Mouse (Mus musculus) bone marrow macrophage, adult 2 months (primary cell): Measurements from ENCODE around the gene Ano1.

ENCODE experiments used
- CTCF ChIP-seq: IDR thresholded peaks from 2 replicates; pipeline ENCODE4 v1.5.1; 2012; ENCODE audit warnings: low read depth, mild to moderate bottlenecking, low read length, moderate library complexity
- POLR2A ChIP-seq: IDR thresholded peaks from 2 replicates; pipeline ENCODE4 v1.6.1; 2012; ENCODE audit warnings: mild to moderate bottlenecking, low read depth, low read length, borderline replicate concordance

GRCm38 (mm10) chr7:144640817-144641216 lies 111.0 kb downstream of the Ano1 start:
- TF ChIP-seq CTCF (no peak), POLR2A (no peak)
